ENCODE assay signal across 17 mouse cellular contexts in genomic region chr7:30711942-30712341, GRCm38 (mm10). TPM values are rescaled to one million over a fixed set of nuclear protein-coding genes. Genes with fewer than 3 reads are reported as not detected.
DNase-seq lines count a peak whose midpoint lies in the region; ATAC-seq and TF ChIP-seq lines count a peak whose summit lies in the region.
"Had no signal": no experiment of that assay in that cellular context is flagged by ENCODE, and none has a peak within 500 bp of the region (broad histone marks: within the 10 kb centered on the region; RNA-seq: fewer than 3 reads in every experiment).

TSS of gene Atp4a (plus strand) at chr7:30712209.

- DNase-seq in kidney, adult 2 months = peak; percentile 44
- DNase-seq in kidney, postnatal 14 days = peak; percentile 24
- DNase-seq in kidney, adult 18-20 months = no peak
- peak; percentile 23 to 55 for DNase-seq in kidney, postnatal 25 days
- DNase-seq in stomach, postnatal 0 days (ENCODE audit: low spot score) = no peak
- no peak for DNase-seq in hindbrain, embryonic 11.5 days (ENCODE audit: low spot score)
- DNase-seq: adrenal gland, postnatal 10 days; cerebellum, adult 11 months; cerebellum, adult 8-10 months; cerebellum, postnatal 14 days; forebrain, postnatal 0 days; gastrocnemius, postnatal 14 days had no signal

- H3K27ac ChIP-seq in kidney, adult 2 months (ENCODE audit: insufficient read depth, low read depth, low read length) = peak within 1 kb of the TSS; percentile 12; the same call in 1 of the 2 replicates
- H3K27ac ChIP-seq in kidney, embryonic 16.5 days (ENCODE audit: low read length) = no peak within 1 kb of the TSS
- no peak within 1 kb of the TSS for H3K27ac ChIP-seq in stomach, postnatal 0 days (replicated peaks)
- no peak within 1 kb of the TSS for H3K27ac ChIP-seq in hindbrain, embryonic 11.5 days (ENCODE audit: low read depth, low read length)
- H3K27ac ChIP-seq: embryonic facial prominence, embryonic 12.5 days; hindbrain, embryonic 10.5 days had no signal

- TF ChIP-seq POLR2A in kidney, adult 2 months (IDR thresholded peaks at IDR 0.05; ENCODE audit: low read depth, low read length) = no peak

- no peak within 1 kb of the TSS for H3K4me2 ChIP-seq in kidney, embryonic 16.5 days (replicated peaks; ENCODE audit: low read depth, low read length)
- no peak within 1 kb of the TSS for H3K4me2 ChIP-seq in stomach, postnatal 0 days (replicated peaks; ENCODE audit: low read depth)
- H3K4me2 ChIP-seq in hindbrain, embryonic 11.5 days (replicated peaks; ENCODE audit: low read depth, low read length) = no peak within 1 kb of the TSS
- H3K4me2 ChIP-seq: embryonic facial prominence, embryonic 12.5 days; heart, embryonic 12.5 days had no signal

- H3K36me3 ChIP-seq in kidney, adult 2 months (ENCODE audit: control insufficient read depth, insufficient read depth, low read length) = no peaks in the 10 kb centered on the region
- no peaks in the 10 kb centered on the region for H3K36me3 ChIP-seq in kidney, embryonic 16.5 days (ENCODE audit: insufficient read depth, low read length)
- no peaks in the 10 kb centered on the region for H3K36me3 ChIP-seq in stomach, postnatal 0 days (ENCODE audit: control insufficient read depth, insufficient read depth, low read length)
- H3K36me3 ChIP-seq in hindbrain, embryonic 11.5 days (ENCODE audit: control insufficient read depth, insufficient read depth, low read length) = no peaks in the 10 kb centered on the region
- H3K36me3 ChIP-seq: embryonic facial prominence, embryonic 12.5 days; heart, embryonic 12.5 days; hindbrain, embryonic 10.5 days had no signal

- WGBS in kidney, adult 2 months = 71% methylated on average over 3 of the region's 3 CpGs
- 78% methylated on average over 3 of the region's 3 CpGs for whole genome bisulfite sequencing in kidney, embryonic 16.5 days
- 81% methylated on average over 3 of the region's 3 CpGs for WGBS in stomach, postnatal 0 days
- 77% methylated on average over 3 of the region's 3 CpGs for WGBS in hindbrain, embryonic 11.5 days

- H3K27me3 ChIP-seq in kidney, adult 2 months (replicated peaks; ENCODE audit: control insufficient read depth, insufficient read depth, low read length) = no peaks in the 10 kb centered on the region
- H3K27me3 ChIP-seq in kidney, embryonic 16.5 days (ENCODE audit: insufficient read depth, low read length) = peaks cover 22% of the 10 kb centered on the region
- H3K27me3 ChIP-seq in stomach, postnatal 0 days (ENCODE audit: control insufficient read depth, insufficient read depth, low read length) = no peaks in the 10 kb centered on the region
- H3K27me3 ChIP-seq in hindbrain, embryonic 11.5 days (ENCODE audit: control insufficient read depth, insufficient read depth, low read length) = peaks cover 6% of the 10 kb centered on the region

- TF ChIP-seq CTCF in kidney, adult 2 months (conservative IDR thresholded peaks at IDR 0.05; ENCODE audit: insufficient read depth, insufficient read length, low read depth, low read length) = no peak
- no peak for TF ChIP-seq CTCF in stomach, postnatal 0 days (IDR thresholded peaks at IDR 0.05; ENCODE audit: low read depth)

- no peak for ATAC-seq in kidney, embryonic 16.5 days (ENCODE audit: low FRiP score, low TSS enrichment)
- no peak for ATAC-seq in stomach, postnatal 0 days (ENCODE audit: low FRiP score, low TSS enrichment)
- no peak for ATAC-seq in hindbrain, embryonic 11.5 days (ENCODE audit: low FRiP score)
- ATAC-seq: forebrain, postnatal 0 days had no signal

- no peaks in the 10 kb centered on the region for H3K4me1 ChIP-seq in kidney, adult 2 months (ENCODE audit: control insufficient read depth, insufficient read depth, low read length)
- peaks cover 1% of the 10 kb centered on the region; the same call in 1 of the 2 replicates for H3K4me1 ChIP-seq in kidney, embryonic 16.5 days (ENCODE audit: insufficient read depth, low read length)
- H3K4me1 ChIP-seq in stomach, postnatal 0 days (replicated peaks; ENCODE audit: control insufficient read depth, insufficient read depth) = no peaks in the 10 kb centered on the region
- no peaks in the 10 kb centered on the region for H3K4me1 ChIP-seq in hindbrain, embryonic 11.5 days (replicated peaks; ENCODE audit: control insufficient read depth, insufficient read depth, low read length)
- H3K4me1 ChIP-seq: embryonic facial prominence, embryonic 12.5 days had no signal

- H3K9me3 ChIP-seq in kidney, embryonic 16.5 days (ENCODE audit: low read length) = no peaks in the 10 kb centered on the region
- no peaks in the 10 kb centered on the region for H3K9me3 ChIP-seq in stomach, postnatal 0 days (ENCODE audit: control insufficient read depth, low read length)
- no peaks in the 10 kb centered on the region for H3K9me3 ChIP-seq in hindbrain, embryonic 11.5 days (ENCODE audit: control insufficient read depth, low read length)
- H3K9me3 ChIP-seq: embryonic facial prominence, embryonic 12.5 days; heart, embryonic 12.5 days; hindbrain, embryonic 10.5 days had no signal

- no peak within 1 kb of the TSS for H3K9ac ChIP-seq in kidney, embryonic 16.5 days (replicated peaks; ENCODE audit: low read length)
- H3K9ac ChIP-seq in stomach, postnatal 0 days (ENCODE audit: low read length) = no peak within 1 kb of the TSS
- H3K9ac ChIP-seq in hindbrain, embryonic 11.5 days (ENCODE audit: low read depth, low read length) = no peak within 1 kb of the TSS
- H3K9ac ChIP-seq: embryonic facial prominence, embryonic 12.5 days; forebrain, postnatal 0 days; heart, embryonic 12.5 days had no signal

- H3K4me3 ChIP-seq in kidney, adult 2 months (ENCODE audit: insufficient read depth, low read depth, low read length) = no peak within 1 kb of the TSS
- H3K4me3 ChIP-seq in kidney, embryonic 16.5 days (ENCODE audit: low read length) = no peak within 1 kb of the TSS
- no peak within 1 kb of the TSS for H3K4me3 ChIP-seq in stomach, postnatal 0 days (ENCODE audit: low read depth, low read length)
- no peak within 1 kb of the TSS for H3K4me3 ChIP-seq in hindbrain, embryonic 11.5 days (ENCODE audit: low read depth, low read length)
- H3K4me3 ChIP-seq: embryonic facial prominence, embryonic 12.5 days; heart, embryonic 12.5 days; hindbrain, embryonic 10.5 days had no signal

- TF ChIP-seq EP300 in stomach, postnatal 0 days (optimal IDR thresholded peaks at IDR 0.05) = no peak

RNA-seq across cellular contexts. Expression of gene Atp4a, which starts in this region (rescaled TPM):
- 33.1 and 39.1 TPM in 2 replicates for polyA plus RNA-seq in kidney, adult 2 months (2012; rRNA removed)
- polyA plus RNA-seq in kidney, embryonic 16.5 days (2015; fragmentation: Nextera tagmentation; extraction: Ambion mirVana) = 2.1 and 3.2 TPM in 2 replicates
- 601 and 695 TPM in 2 replicates for polyA plus RNA-seq in stomach, postnatal 0 days (2015; fragmentation: Nextera tagmentation; extraction: Ambion mirVana)
- polyA plus RNA-seq in hindbrain, embryonic 11.5 days (2014; fragmentation: Nextera tagmentation; extraction: Ambion mirVana) = 0.65 and 1.4 TPM in 2 replicates
- polyA plus RNA-seq: C2C12 had no signal

Comparison
In these comparisons a context has a peak if more than half of its experiments do, and no peak if none do; other contexts are left out.
1. RNA of gene Atp4a (polyA plus RNA-seq): 601 to 695 TPM in stomach, postnatal 0 days; 33.1 to 39.1 TPM in kidney, adult 2 months, 2.1 to 3.2 TPM in kidney, embryonic 16.5 days and 0.65 to 1.4 TPM in hindbrain, embryonic 11.5 days; every median in the first group is over 10 times any median in the second.
2. DNase-seq: peak in kidney, adult 2 months (single experiment), kidney, postnatal 14 days (single experiment) and kidney, postnatal 25 days (2 of 2); none in kidney, adult 18-20 months (single experiment), stomach, postnatal 0 days (single experiment) and hindbrain, embryonic 11.5 days (single experiment).